Mouse (Mus musculus): ENCODE data around the gene Kcnh1. TPM values are rescaled to one million over a fixed set of nuclear protein-coding genes. Genes with fewer than 3 reads are reported as not detected.

Gene Kcnh1
- polyA plus RNA-seq, 2 experiments from 2014 or later, result not detected

DNA sequence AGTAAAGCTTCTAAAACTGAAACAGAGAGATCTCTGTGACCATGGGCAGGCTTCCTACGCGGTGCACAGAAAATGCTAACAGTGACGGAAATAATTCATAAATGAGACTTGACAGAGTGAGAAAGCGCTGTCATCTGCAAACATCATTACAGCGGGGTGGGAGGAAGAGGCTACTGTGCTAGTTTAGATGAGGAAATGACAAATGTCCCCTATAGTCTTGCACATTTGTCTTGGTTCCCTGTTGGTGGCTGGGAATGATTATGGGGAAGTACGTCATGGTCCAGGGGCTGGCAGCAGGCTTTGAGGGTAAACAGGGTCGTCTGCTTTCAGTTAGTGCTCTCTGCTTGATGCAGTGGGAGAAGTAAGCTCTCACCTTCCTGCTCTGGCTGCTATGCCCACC lies 346.6 kb downstream of the Kcnh1 start:
- ATAC-seq, result peak; percentile 49

DNA sequence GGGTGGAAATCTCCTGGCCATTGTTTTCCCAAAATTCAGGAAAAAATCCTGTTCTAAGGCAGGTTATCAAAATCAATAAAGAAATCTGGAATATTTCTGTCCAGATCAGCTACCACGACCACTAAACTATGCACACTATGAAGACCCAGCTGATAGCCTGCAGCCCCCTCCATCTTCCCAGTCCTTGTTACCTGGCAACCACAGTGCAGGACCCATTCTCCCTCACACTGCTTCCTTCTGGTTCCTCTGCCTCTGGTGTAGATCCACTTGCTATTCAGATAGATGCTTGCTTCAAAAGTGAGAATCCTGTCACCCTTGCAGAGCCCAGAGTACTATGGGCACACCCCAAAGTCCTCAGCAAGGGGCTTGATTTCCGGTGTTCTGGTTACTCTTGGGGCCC lies 351.5 kb downstream of the Kcnh1 start:
- no peak for ATAC-seq

DNA sequence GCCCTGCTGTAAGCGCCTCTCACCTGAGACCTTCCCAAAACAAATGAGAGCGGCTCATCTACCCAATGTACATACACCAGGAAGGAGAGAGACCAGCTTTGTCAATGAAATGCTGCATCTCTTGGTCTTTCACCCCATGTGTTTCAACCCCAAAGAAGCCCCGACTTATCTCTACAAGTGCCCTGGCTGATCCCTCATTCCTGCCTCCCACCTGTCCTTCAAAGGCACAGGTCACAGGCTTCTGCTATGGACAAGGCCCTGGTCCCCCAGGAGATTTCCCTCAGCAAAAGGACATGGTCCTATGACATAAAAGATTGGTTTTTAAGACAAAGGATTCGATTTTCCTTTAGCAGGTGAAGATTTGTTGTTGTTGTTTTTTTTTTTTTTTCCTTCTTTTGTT lies 353.1 kb downstream of the Kcnh1 start:
- no peak for ATAC-seq

DNA sequence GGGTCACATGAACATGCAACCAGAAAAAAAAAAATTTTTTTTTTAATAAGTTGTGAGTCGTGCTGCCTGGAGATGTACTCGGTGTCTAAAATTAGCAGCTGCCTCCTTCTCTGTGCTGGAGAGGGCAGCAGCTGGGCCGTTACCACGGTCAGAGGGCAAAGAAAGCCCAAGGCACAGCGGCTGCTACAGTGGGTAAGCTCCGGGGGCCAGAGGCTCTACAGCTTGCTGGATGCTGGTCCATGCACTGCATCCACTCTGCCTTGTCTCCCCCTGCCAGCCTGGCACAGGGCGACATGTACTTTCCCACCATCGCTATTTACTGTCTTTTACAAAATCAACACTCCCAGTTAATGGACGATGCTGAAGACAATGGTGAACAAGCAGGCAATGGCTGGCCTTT lies 353.5 kb downstream of the Kcnh1 start:
- ATAC-seq, result no peak

DNA sequence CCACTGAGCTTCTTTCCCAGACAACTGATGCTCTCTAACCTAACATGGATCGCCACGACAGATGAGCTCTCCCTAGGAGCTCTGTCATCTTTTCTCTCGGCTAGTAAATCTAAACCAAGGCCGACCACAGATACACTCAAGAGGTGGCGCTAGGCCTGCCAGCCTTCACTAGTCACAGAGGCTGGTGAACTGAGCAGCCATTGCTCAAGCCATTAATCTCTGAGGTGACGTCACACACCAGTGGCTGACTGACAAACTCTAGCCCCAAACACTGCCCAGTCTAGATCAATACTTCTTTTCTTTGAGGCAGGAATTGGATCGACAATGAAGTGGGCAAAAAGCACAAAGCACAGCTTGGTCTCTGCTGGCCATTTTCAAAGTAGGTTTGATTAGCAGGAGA lies 354.3 kb downstream of the Kcnh1 start:
- ATAC-seq, result no peak

DNA sequence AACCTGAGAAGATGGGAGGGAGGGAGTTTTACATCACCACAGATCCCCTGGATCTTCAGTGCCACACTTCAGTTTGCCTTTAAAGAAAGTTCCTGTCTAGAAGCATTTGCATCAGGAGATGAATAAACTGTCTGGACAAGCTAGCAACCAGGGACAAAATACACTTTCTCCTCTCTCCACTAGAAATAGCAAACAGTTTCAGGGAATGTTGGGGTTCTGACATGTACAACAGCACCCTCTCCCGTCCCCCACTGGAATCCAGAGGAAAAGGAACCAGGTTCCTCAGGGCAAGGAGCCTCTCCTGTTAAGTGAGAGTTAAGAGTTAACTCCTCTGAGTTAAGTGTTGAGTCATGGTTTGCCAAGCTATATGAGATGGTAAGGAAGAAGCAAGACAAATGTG lies 356.3 kb downstream of the Kcnh1 start:
- ATAC-seq, result no peak

DNA sequence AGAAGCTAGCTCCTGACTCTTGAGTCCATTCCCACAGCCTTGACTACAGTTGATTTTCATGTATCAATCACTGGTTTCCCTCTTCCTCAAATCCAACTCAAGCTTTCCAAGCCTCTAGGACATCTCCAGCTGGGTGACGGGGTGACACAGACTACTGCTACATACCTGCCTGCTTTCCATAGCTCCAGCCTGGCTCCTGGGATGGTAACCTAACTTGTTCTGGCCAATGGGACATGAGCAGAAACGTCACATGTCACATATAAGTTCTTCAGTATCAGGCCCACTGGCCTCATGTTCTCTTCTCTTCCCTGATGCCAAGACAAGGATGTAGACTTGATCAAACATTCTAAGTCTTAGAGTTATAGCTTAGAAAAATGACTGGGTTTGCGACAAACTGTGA lies 360.0 kb downstream of the Kcnh1 start:
- no peak for ATAC-seq

DNA sequence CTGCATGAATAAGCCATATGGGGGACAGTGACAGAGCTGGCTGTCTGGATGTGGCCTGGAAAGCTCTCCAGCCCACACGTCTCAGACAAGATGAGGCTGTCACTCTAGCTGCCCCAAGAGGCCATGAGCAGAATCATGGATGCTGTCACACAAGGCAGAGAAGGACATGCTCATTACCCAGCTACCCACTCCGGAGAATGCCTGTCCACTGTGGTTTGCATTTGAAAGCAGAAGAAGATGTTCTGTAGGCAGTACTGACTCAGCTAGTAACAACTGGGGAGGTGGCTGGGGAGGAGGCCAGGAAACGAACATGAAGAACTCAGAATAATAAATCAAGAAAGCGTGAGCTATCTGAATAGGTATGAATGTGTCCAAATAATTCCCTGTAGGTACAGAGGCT lies 364.9 kb downstream of the Kcnh1 start:
- ATAC-seq, result no peak

DNA sequence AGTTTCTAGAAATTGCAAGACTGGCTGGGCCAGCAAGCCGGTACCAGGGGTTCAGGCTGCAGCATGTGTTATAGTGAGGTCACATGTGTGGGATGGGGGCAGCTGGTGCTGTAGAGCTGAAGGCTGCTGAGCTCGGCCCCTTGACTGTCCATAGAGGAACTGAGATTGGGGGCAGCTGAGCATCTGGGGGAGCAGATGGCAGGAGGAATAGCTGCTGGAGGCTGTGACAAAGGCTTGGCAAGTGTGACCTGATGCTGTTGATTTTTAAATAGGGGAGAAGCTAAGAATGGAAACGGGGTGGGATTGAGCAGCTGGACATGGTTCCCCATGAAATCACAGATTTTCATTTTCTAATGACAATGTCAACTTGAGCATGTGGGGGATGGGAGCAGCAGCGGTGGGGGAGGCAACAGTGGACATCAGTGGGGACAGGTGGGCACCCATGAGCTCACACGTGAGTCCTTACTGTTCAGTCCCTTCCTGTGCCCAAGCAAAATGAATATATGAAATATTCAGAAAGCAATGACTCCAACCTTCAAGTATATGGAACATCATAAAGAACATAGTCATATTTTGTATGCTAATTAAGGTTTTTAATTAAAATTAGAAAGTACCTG lies 367.5 kb downstream of the Kcnh1 start:
- ATAC-seq, result no peak

DNA sequence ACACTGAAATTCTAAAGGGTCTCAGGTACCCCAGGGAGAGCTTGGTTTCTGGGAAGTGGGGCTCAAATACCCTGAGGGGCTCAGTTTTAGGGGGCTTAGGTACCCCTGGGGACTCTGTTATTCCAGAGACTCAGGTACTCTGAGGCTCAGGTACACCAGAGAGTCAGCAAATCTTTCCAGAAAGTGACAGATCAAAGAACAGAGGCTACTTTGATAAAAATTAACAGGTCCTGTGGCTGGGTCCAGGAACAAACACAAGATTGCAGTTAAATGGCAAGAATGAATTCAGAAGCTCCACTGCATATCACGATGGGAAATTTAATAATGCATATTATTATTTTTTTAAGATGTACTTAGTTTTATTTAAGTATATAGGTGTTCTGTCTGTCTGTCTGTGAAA lies 368.8 kb downstream of the Kcnh1 start:
- ATAC-seq, result no peak

Other genes with a start within 250 kb of the Kcnh1 start
- 1 to 10 TPM in 1 of 2 experiments, under 1 TPM in 1; 0.24 to 1.5 TPM for gene Rd3, start 213.4 kb upstream of the Kcnh1 start, polyA plus RNA-seq (2017; shearing (Covaris generic))
- gene Traf5, start 98.2 kb upstream of the Kcnh1 start, polyA plus RNA-seq (2017; shearing (Covaris generic)), result 10 to 100 TPM; 67.5 to 87.0 TPM
- gene Rcor3, start 52.7 kb upstream of the Kcnh1 start, polyA plus RNA-seq (2017; shearing (Covaris generic)), result 10 to 100 TPM; 13.1 to 16.2 TPM